11 mouse cellular contexts compared by ENCODE assay signal in genomic region chr19:10497512-10498160, GRCm38 (mm10). TPM values are rescaled to one million over a fixed set of nuclear protein-coding genes. Genes with fewer than 3 reads are reported as not detected.
DNase-seq lines count a peak whose midpoint lies in the region; ATAC-seq and TF ChIP-seq lines count a peak whose summit lies in the region.
"Had no signal": no experiment of that assay in that cellular context is flagged by ENCODE, and none has a peak within 500 bp of the region (broad histone marks: within the 10 kb centered on the region; RNA-seq: fewer than 3 reads in every experiment).

No protein-coding gene starts in this region.

- ATAC-seq in megakaryocyte progenitor cell, adult 5-6 weeks (replicated peaks; ENCODE audit: poor library complexity) = peak; percentile 80

- H3K4me3 ChIP-seq in left cerebral cortex, adult 2 months = no peak overlapping the region
- H3K4me3 ChIP-seq: erythroblast, embryonic 14.5 days had no signal

- H3K27ac ChIP-seq in left cerebral cortex, adult 2 months = 0 out of 2 replicates have a peak overlapping the region, but pooled peaks have one; percentile 8

- no peak for TF ChIP-seq CTCF in left cerebral cortex, adult 2 months (IDR thresholded peaks at IDR 0.05)

- intact Hi-C loops in left cerebral cortex, adult 2 months (cut with DNase I) = no loop called here
- intact Hi-C loops in left cerebral cortex, postnatal 36 days (cut with DNase I) = no loop called here

- peak; percentile 35 to 42 for DNase-seq in adrenal gland, postnatal 36 days
- no peak for DNase-seq in adrenal gland, adult 8-10 months
- peak in 1 of 2 experiments; percentile 40 for DNase-seq in left cerebral cortex, adult 2 months (ENCODE audit: extremely low spot score in 1 of 2, low spot score in 2 of 2)
- no peak for DNase-seq in left cerebral cortex, postnatal 36 days (ENCODE audit: low spot score in 2 of 2)
- DNase-seq in Muller cell, postnatal 12 days (ENCODE audit: inconsistent ontology term) = peak; percentile 45
- no peak for DNase-seq in T-cell, adult 2 months (ENCODE audit: low spot score)
- no peak for DNase-seq in thymus, postnatal 14 days
- DNase-seq: lung, postnatal 36 days had no signal

RNA-seq across cellular contexts. Expression of gene Ppp1r32, which starts 14.9 kb away (rescaled TPM):
- total RNA-seq in adrenal gland, postnatal 36 days (2021) = under 1 TPM; 0.63 to 0.93 TPM
- total RNA-seq in adrenal gland, adult 8-10 months (2022) = 1 to 10 TPM in 2 of 4 experiments, under 1 TPM in 2; 0.52 to 2.2 (median 1.0) TPM
- 1 to 10 TPM in 1 of 2 experiments, under 1 TPM in 1; 0.61 to 1.3 TPM for total RNA-seq in left cerebral cortex, adult 2 months (2021)
- 1 to 10 TPM in 1 of 2 experiments, under 1 TPM in 1; 0.86 to 1.2 TPM for total RNA-seq in left cerebral cortex, postnatal 36 days (2021)
- not detected in 2 replicates for total RNA-seq in megakaryocyte progenitor cell, adult 5-6 weeks (2015)
- 0.81 TPM in 1 of 2 replicates, not detected in the other for total RNA-seq in megakaryocyte progenitor cell, adult 5-6 weeks (2017)
- total RNA-seq: liver, adult 2 months had no signal

RNA-seq across cellular contexts. Expression of gene Cpsf7, which starts 27.4 kb away (rescaled TPM):
- 10 to 100 TPM; 42.0 to 55.1 TPM for total RNA-seq in adrenal gland, postnatal 36 days (2021)
- total RNA-seq in adrenal gland, adult 8-10 months (2022) = 10 to 100 TPM; 46.9 to 89.6 (median 65.8) TPM
- total RNA-seq in left cerebral cortex, adult 2 months (2021) = 10 to 100 TPM; 77.4 to 82.5 TPM
- total RNA-seq in left cerebral cortex, postnatal 36 days (2021) = 10 to 100 TPM; 67.8 to 88.8 TPM
- total RNA-seq in megakaryocyte progenitor cell, adult 5-6 weeks (2015) = 53.8 and 60.5 TPM in 2 replicates
- total RNA-seq in megakaryocyte progenitor cell, adult 5-6 weeks (2017) = 30.0 and 37.9 TPM in 2 replicates

RNA-seq across cellular contexts. Expression of gene Sdhaf2, which starts 28.3 kb away (rescaled TPM):
- total RNA-seq in adrenal gland, postnatal 36 days (2021) = 10 to 100 TPM; 61.6 to 63.5 TPM
- total RNA-seq in adrenal gland, adult 8-10 months (2022) = 10 to 100 TPM; 57.2 to 75.2 (median 66.6) TPM
- total RNA-seq in left cerebral cortex, adult 2 months (2021) = 10 to 100 TPM; 52.2 to 56.1 TPM
- 10 to 100 TPM; 53.6 to 60.8 TPM for total RNA-seq in left cerebral cortex, postnatal 36 days (2021)
- 43.3 and 45.4 TPM in 2 replicates for total RNA-seq in megakaryocyte progenitor cell, adult 5-6 weeks (2015)
- 54.4 and 60.1 TPM in 2 replicates for total RNA-seq in megakaryocyte progenitor cell, adult 5-6 weeks (2017)

RNA-seq across cellular contexts. Expression of gene Lrrc10b, which starts 40.4 kb away (rescaled TPM):
- 1 to 10 TPM; 3.5 to 6.2 TPM for total RNA-seq in adrenal gland, postnatal 36 days (2021)
- total RNA-seq in adrenal gland, adult 8-10 months (2022) = 1 to 10 TPM; 2.6 to 3.8 (median 3.5) TPM
- total RNA-seq in left cerebral cortex, adult 2 months (2021) = 10 to 100 TPM in 1 of 2 experiments, 1 to 10 TPM in 1; 6.9 to 15.8 TPM
- total RNA-seq in left cerebral cortex, postnatal 36 days (2021) = 10 to 100 TPM; 16.3 to 21.2 TPM
- total RNA-seq in megakaryocyte progenitor cell, adult 5-6 weeks (2015) = not detected in 2 replicates
- total RNA-seq in megakaryocyte progenitor cell, adult 5-6 weeks (2017) = not detected in 2 replicates
- total RNA-seq: liver, adult 2 months had no signal

RNA-seq across cellular contexts. Expression of gene Tmem216, which starts 58.4 kb away (rescaled TPM):
- total RNA-seq in adrenal gland, postnatal 36 days (2021) = 10 to 100 TPM; 15.9 to 21.5 TPM
- total RNA-seq in adrenal gland, adult 8-10 months (2022) = 10 to 100 TPM; 20.9 to 28.1 (median 23.5) TPM
- total RNA-seq in left cerebral cortex, adult 2 months (2021) = 10 to 100 TPM; 12.3 to 12.7 TPM
- total RNA-seq in left cerebral cortex, postnatal 36 days (2021) = 10 to 100 TPM; 11.1 to 12.7 TPM
- total RNA-seq in megakaryocyte progenitor cell, adult 5-6 weeks (2015) = 42.9 and 50.8 TPM in 2 replicates
- total RNA-seq in megakaryocyte progenitor cell, adult 5-6 weeks (2017) = 25.3 and 28.7 TPM in 2 replicates

Comparison
In these comparisons a context has a peak if more than half of its experiments do, and no peak if none do; other contexts are left out.
1. DNase-seq: peak in adrenal gland, postnatal 36 days (2 of 2) and Muller cell, postnatal 12 days (single experiment); none in adrenal gland, adult 8-10 months (single experiment), left cerebral cortex, postnatal 36 days (0 of 2), T-cell, adult 2 months (single experiment) and thymus, postnatal 14 days (single experiment).